Mouse (Mus musculus) myocyte (in vitro differentiated cells): ENCODE measurements around the gene Polr1b.

Experiments
- CEBPB ChIP-seq: IDR thresholded peaks from 2 replicates; pipeline ENCODE4 v1.6.1; 2011; ENCODE audit warnings: mild to moderate bottlenecking, moderate library complexity; ENCODE audit not compliant: poor library complexity, insufficient read depth, severe bottlenecking
- E2F4 ChIP-seq: IDR thresholded peaks from one replicate; pipeline ENCODE4 v1.6.1; 2011; ENCODE audit warnings: mild to moderate bottlenecking, control low read depth, moderate library complexity; ENCODE audit not compliant: insufficient read depth
- MAX ChIP-seq: IDR thresholded peaks from one replicate; pipeline ENCODE4 v1.6.1; 2011; ENCODE audit warnings: low read depth, mild to moderate bottlenecking, control low read depth
- POLR2A ChIP-seq: IDR thresholded peaks from one replicate; pipeline ENCODE4 v1.6.1; 2011; ENCODE audit warnings: low read depth, mild to moderate bottlenecking, control low read depth, moderate library complexity; ENCODE audit not compliant: insufficient read length
- POLR2AphosphoS2 ChIP-seq: IDR thresholded peaks from one replicate; pipeline ENCODE4 v1.6.1; 2011; ENCODE audit warnings: low read depth, control low read depth; ENCODE audit not compliant: insufficient read length
- REST ChIP-seq: IDR thresholded peaks from one replicate; pipeline ENCODE4 v1.6.1; 2011; ENCODE audit warnings: mild to moderate bottlenecking, control low read depth, moderate library complexity; ENCODE audit not compliant: insufficient read depth, insufficient read length
- TCF12 ChIP-seq: IDR thresholded peaks from one replicate; pipeline ENCODE4 v1.6.1; 2011; ENCODE audit warnings: mild to moderate bottlenecking, control low read depth; ENCODE audit not compliant: poor library complexity, insufficient read depth, severe bottlenecking
- USF1 ChIP-seq: IDR thresholded peaks from one replicate; pipeline ENCODE4 v1.6.1; 2011; ENCODE audit warnings: low read depth, mild to moderate bottlenecking, control low read depth, moderate library complexity

DNA sequence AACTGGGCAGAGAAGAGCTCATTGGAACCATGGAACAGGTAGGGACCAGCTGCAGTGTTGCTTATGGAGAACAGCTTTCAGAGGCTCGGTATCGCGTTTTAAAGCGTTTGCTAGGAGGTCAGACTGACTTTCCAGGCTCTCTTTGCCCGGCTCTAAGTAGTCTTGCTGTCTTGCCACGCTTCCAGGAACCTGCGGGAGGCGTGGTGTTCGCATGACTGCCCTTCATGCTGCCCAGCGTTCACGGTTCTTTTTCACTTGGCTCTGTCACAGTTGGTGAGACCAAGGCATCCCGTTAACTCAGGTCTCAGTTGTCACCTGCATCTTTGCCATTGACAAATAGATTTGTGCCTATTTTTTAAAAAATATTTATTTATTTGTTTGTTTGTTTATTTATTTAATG is 17.3 kb downstream of the Polr1b start:
- TF ChIP-seq POLR2A: no peak
- no peak for TF ChIP-seq USF1
- TF ChIP-seq TCF12: no peak
- TF ChIP-seq REST: no peak
- no peak for TF ChIP-seq POLR2AphosphoS2
- no peak for TF ChIP-seq MAX
- TF ChIP-seq E2F4: no peak
- TF ChIP-seq CEBPB: no peak
